Mouse (Mus musculus) C2C12 (cell line): ENCODE data around the gene Susd1.

Experiments used
- FOSL1 ChIP-seq: IDR thresholded peaks from one replicate; pipeline ENCODE4 v1.8.0; 2011; ENCODE audit warnings: mild to moderate bottlenecking, low read length; ENCODE audit not compliant: poor library complexity, insufficient read depth, severe bottlenecking
- USF1 ChIP-seq: IDR thresholded peaks from one replicate; pipeline ENCODE4 v1.6.1; 2011; ENCODE audit warnings: low read depth, mild to moderate bottlenecking, control low read depth, moderate library complexity

DNA sequence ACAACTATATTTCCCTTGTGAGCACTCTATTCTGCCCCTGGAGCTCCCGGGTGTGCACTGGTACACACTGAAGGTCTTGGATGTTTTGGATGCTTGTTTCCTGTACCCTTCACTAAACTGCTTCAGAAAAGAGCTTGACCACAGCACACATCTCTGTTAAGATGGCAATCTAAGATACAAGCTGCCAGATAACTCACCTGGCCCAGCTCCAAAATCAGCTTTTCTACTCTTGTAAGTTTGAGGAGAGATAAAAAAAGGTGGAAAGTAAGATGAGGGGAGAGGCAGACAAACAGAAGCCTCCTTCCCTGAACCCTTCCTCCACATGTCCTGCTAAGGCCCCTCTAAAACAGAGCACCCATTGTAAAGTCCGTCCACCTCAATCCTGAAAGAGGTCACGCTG lies 115.7 kb downstream of the Susd1 start:
- TF ChIP-seq USF1 (no peak), FOSL1 (no peak)
